Mouse (Mus musculus): ENCODE results near the gene Fam161a. TPM values are rescaled to one million over a fixed set of nuclear protein-coding genes. Genes with fewer than 3 reads are reported as not detected.

Fam161a gene
- polyA plus RNA-seq, 1 experiment from 2014 or later = 0.81 TPM

GRCm38 (mm10) chr11:22972746-22973526, 34.4 kb upstream of the Fam161a start:
- H3K36me3 ChIP-seq (ENCODE audit: control insufficient read depth, insufficient read depth) = peaks cover 2% of the 10 kb centered on the region
- ATAC-seq (ENCODE audit: low read depth) = peak; percentile 68
- H3K4me2 ChIP-seq (ENCODE audit: low read depth, low read length) = peak overlapping the region; percentile 75
- H3K27me3 ChIP-seq (ENCODE audit: control insufficient read depth, insufficient read depth, low read depth, low read length) = no peaks in the 10 kb centered on the region
- H3K4me3 ChIP-seq (ENCODE audit: low read depth, low read length) = peak overlapping the region; percentile 72
- H3K27ac ChIP-seq (ENCODE audit: low read length) = peak overlapping the region; percentile 97
- peak overlapping the region; percentile 76 for H3K9ac ChIP-seq (ENCODE audit: low read depth, low read length)
- no peaks in the 10 kb centered on the region; the same call in 1 of the 2 replicates for H3K9me3 ChIP-seq (replicated peaks; ENCODE audit: control insufficient read depth, low read length)
- 41% methylated on average over 43 of the region's 46 CpGs for WGBS (ENCODE audit: insufficient replicate concordance)
- H3K4me1 ChIP-seq (ENCODE audit: control insufficient read depth, low read depth, low read length) = peaks cover 6% of the 10 kb centered on the region

DNA sequence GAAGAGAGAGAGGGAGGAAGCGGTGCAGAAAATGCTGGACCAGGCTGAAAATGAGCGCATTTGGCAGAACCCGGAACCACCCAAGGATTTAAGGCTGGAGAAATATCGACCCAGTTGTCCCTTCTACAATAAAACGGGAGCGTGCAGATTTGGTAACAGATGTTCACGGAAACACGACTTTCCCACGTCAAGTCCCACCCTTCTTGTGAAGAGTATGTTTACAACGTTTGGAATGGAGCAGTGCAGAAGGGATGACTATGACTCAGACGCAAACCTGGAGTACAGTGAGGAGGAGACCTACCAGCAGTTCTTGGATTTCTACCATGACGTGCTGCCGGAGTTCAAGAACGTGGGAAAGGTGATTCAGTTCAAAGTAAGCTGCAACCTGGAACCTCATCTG, 33.7 kb upstream of the Fam161a start:
- H3K9me3 ChIP-seq (replicated peaks; ENCODE audit: control insufficient read depth, low read length) = no peaks in the 10 kb centered on the region; the same call in 1 of the 2 replicates
- peak overlapping the region; percentile 84 for H3K27ac ChIP-seq (ENCODE audit: low read length)
- peaks cover 6% of the 10 kb centered on the region for H3K4me1 ChIP-seq (ENCODE audit: control insufficient read depth, low read depth, low read length)
- H3K9ac ChIP-seq (ENCODE audit: low read depth, low read length) = peak overlapping the region; percentile 55
- peaks cover 2% of the 10 kb centered on the region for H3K36me3 ChIP-seq (ENCODE audit: control insufficient read depth, insufficient read depth)
- H3K4me2 ChIP-seq (ENCODE audit: low read depth, low read length) = peak overlapping the region; percentile 50
- H3K27me3 ChIP-seq (ENCODE audit: control insufficient read depth, insufficient read depth, low read depth, low read length) = no peaks in the 10 kb centered on the region
- peak overlapping the region; percentile 72 for H3K4me3 ChIP-seq (ENCODE audit: low read depth, low read length)
- WGBS (ENCODE audit: insufficient replicate concordance) = 44% methylated on average over 14 of the region's 14 CpGs
- no peak for ATAC-seq (ENCODE audit: low read depth)

GRCm38 (mm10) chr11:22978215-22978614, 29.1 kb upstream of the Fam161a start:
- Histone ChIP-seq H3K36me3 (ENCODE audit: control insufficient read depth, insufficient read depth) (peaks cover 7% of the 10 kb centered on the region), H3K4me1 (ENCODE audit: control insufficient read depth, low read depth, low read length) (peaks cover 21% of the 10 kb centered on the region), H3K27me3 (ENCODE audit: control insufficient read depth, insufficient read depth, low read depth, low read length) (no peaks in the 10 kb centered on the region), H3K4me3 (ENCODE audit: low read depth, low read length) (no peak overlapping the region), H3K9me3 (replicated peaks; ENCODE audit: control insufficient read depth, low read length) (no peaks in the 10 kb centered on the region), H3K4me2 (ENCODE audit: low read depth, low read length) (no peak overlapping the region), H3K27ac (ENCODE audit: low read length) (no peak overlapping the region), H3K9ac (ENCODE audit: low read depth, low read length) (no peak overlapping the region)
- no peak for ATAC-seq (ENCODE audit: low read depth)
- WGBS (ENCODE audit: insufficient replicate concordance) = 78% methylated on average over 3 of the region's 3 CpGs

- H3K27ac ChIP-seq (ENCODE audit: low read length) = no peak overlapping the region
- no peak overlapping the region for H3K4me3 ChIP-seq (ENCODE audit: low read depth, low read length)
- H3K4me1 ChIP-seq (ENCODE audit: control insufficient read depth, low read depth, low read length) = peaks cover 21% of the 10 kb centered on the region
- ATAC-seq (ENCODE audit: low read depth) = no peak
- H3K9ac ChIP-seq (ENCODE audit: low read depth, low read length) = no peak overlapping the region
- no peak overlapping the region for H3K4me2 ChIP-seq (ENCODE audit: low read depth, low read length)
- H3K27me3 ChIP-seq (ENCODE audit: control insufficient read depth, insufficient read depth, low read depth, low read length) = no peaks in the 10 kb centered on the region
- H3K36me3 ChIP-seq (ENCODE audit: control insufficient read depth, insufficient read depth) = peaks cover 7% of the 10 kb centered on the region
- no peaks in the 10 kb centered on the region for H3K9me3 ChIP-seq (replicated peaks; ENCODE audit: control insufficient read depth, low read length)
- 73% methylated on average over 1 of the region's 1 CpGs for WGBS (ENCODE audit: insufficient replicate concordance)
Observed at GRCm38 (mm10) chr11:22978711-22979110, 28.6 kb upstream of the Fam161a start.

GRCm38 (mm10) chr11:22979221-22979620, 28.1 kb upstream of the Fam161a start:
- H3K9ac ChIP-seq (ENCODE audit: low read depth, low read length) = no peak overlapping the region
- no peak overlapping the region for H3K4me2 ChIP-seq (ENCODE audit: low read depth, low read length)
- H3K27ac ChIP-seq (ENCODE audit: low read length) = no peak overlapping the region
- H3K9me3 ChIP-seq (replicated peaks; ENCODE audit: control insufficient read depth, low read length) = no peaks in the 10 kb centered on the region
- no peaks in the 10 kb centered on the region for H3K27me3 ChIP-seq (ENCODE audit: control insufficient read depth, insufficient read depth, low read depth, low read length)
- no peak for ATAC-seq (ENCODE audit: low read depth)
- H3K4me1 ChIP-seq (ENCODE audit: control insufficient read depth, low read depth, low read length) = peaks cover 21% of the 10 kb centered on the region
- no peak overlapping the region for H3K4me3 ChIP-seq (ENCODE audit: low read depth, low read length)
- H3K36me3 ChIP-seq (ENCODE audit: control insufficient read depth, insufficient read depth) = peaks cover 7% of the 10 kb centered on the region
- WGBS (ENCODE audit: insufficient replicate concordance) = 60% methylated on average over 1 of the region's 1 CpGs

GRCm38 (mm10) chr11:22981041-22981440, 26.3 kb upstream of the Fam161a start:
- ATAC-seq (ENCODE audit: low read depth) = no peak
- WGBS (ENCODE audit: insufficient replicate concordance) = 18% methylated on average over 4 of the region's 4 CpGs
- no peaks in the 10 kb centered on the region for H3K9me3 ChIP-seq (replicated peaks; ENCODE audit: control insufficient read depth, low read length)
- H3K36me3 ChIP-seq (ENCODE audit: control insufficient read depth, insufficient read depth) = peaks cover 7% of the 10 kb centered on the region
- H3K27ac ChIP-seq (ENCODE audit: low read length) = peak overlapping the region; percentile 98
- H3K4me3 ChIP-seq (ENCODE audit: low read depth, low read length) = peak overlapping the region; percentile 76
- H3K4me1 ChIP-seq (ENCODE audit: control insufficient read depth, low read depth, low read length) = peaks cover 20% of the 10 kb centered on the region
- peak overlapping the region; percentile 64 for H3K4me2 ChIP-seq (ENCODE audit: low read depth, low read length)
- no peaks in the 10 kb centered on the region for H3K27me3 ChIP-seq (ENCODE audit: control insufficient read depth, insufficient read depth, low read depth, low read length)
- peak overlapping the region; percentile 78 for H3K9ac ChIP-seq (ENCODE audit: low read depth, low read length)

GRCm38 (mm10) chr11:22981543-22981950, 25.8 kb upstream of the Fam161a start:
- ATAC-seq (ENCODE audit: low read depth) = peak; percentile 25
- H3K4me1 ChIP-seq (ENCODE audit: control insufficient read depth, low read depth, low read length) = peaks cover 17% of the 10 kb centered on the region
- no peaks in the 10 kb centered on the region for H3K27me3 ChIP-seq (ENCODE audit: control insufficient read depth, insufficient read depth, low read depth, low read length)
- 1% methylated on average over 12 of the region's 12 CpGs for WGBS (ENCODE audit: insufficient replicate concordance)
- H3K4me2 ChIP-seq (ENCODE audit: low read depth, low read length) = peak overlapping the region; percentile 64
- H3K27ac ChIP-seq (ENCODE audit: low read length) = peak overlapping the region; percentile 98
- peaks cover 7% of the 10 kb centered on the region for H3K36me3 ChIP-seq (ENCODE audit: control insufficient read depth, insufficient read depth)
- H3K9ac ChIP-seq (ENCODE audit: low read depth, low read length) = peak overlapping the region; percentile 78
- peak overlapping the region; percentile 76 for H3K4me3 ChIP-seq (ENCODE audit: low read depth, low read length)
- H3K9me3 ChIP-seq (replicated peaks; ENCODE audit: control insufficient read depth, low read length) = no peaks in the 10 kb centered on the region

- H3K9me3 ChIP-seq (replicated peaks; ENCODE audit: control insufficient read depth, low read length) = no peaks in the 10 kb centered on the region
- peaks cover 17% of the 10 kb centered on the region for H3K4me1 ChIP-seq (ENCODE audit: control insufficient read depth, low read depth, low read length)
- 2% methylated on average over 42 of the region's 42 CpGs for WGBS (ENCODE audit: insufficient replicate concordance)
- peak within 1 kb of the TSS; percentile 76 for H3K4me3 ChIP-seq (ENCODE audit: low read depth, low read length)
- peak within 1 kb of the TSS; percentile 78 for H3K9ac ChIP-seq (ENCODE audit: low read depth, low read length)
- ATAC-seq (ENCODE audit: low read depth) = peak; percentile 89
- peaks cover 5% of the 10 kb centered on the region; the same call in 1 of the 2 replicates for H3K36me3 ChIP-seq (ENCODE audit: control insufficient read depth, insufficient read depth)
- peak within 1 kb of the TSS; percentile 64 for H3K4me2 ChIP-seq (ENCODE audit: low read depth, low read length)
- H3K27me3 ChIP-seq (ENCODE audit: control insufficient read depth, insufficient read depth, low read depth, low read length) = no peaks in the 10 kb centered on the region
- peak within 1 kb of the TSS; percentile 98 for H3K27ac ChIP-seq (ENCODE audit: low read length)
Observed at GRCm38 (mm10) chr11:22981984-22982757, 25.2 kb upstream of the Fam161a start, which contains the start of the genes Gm28048 and Commd1. Gene Gm28048 (minus strand): TSS chr11:22982090. Gene Commd1 (minus strand): TSS chr11:22982382.
